In genomic region chr1:39902704-39903151, GRCm38 (mm10) we compare ENCODE assay signal across 8 mouse cellular contexts. TPM values are rescaled to one million over a fixed set of nuclear protein-coding genes. Genes with fewer than 3 reads are reported as not detected.
A peak's percentile ranks its signal among the peaks of the same experiment; 100 is the strongest.
DNase-seq lines count a peak whose midpoint lies in the region; TF ChIP-seq lines count a peak whose summit lies in the region.

No protein-coding gene starts in this region.

- 1% methylated on average over 3 of the region's 3 CpGs for WGBS in embryonic facial prominence, embryonic 10.5 days
- WGBS in heart, embryonic 10.5 days: 12% methylated on average over 3 of the region's 3 CpGs

- peak overlapping the region; percentile 97 for H3K4me3 ChIP-seq in embryonic facial prominence, embryonic 10.5 days
- peak overlapping the region; percentile 91 for H3K4me3 ChIP-seq in heart, embryonic 10.5 days
- H3K4me3 ChIP-seq in left cerebral cortex, adult 2 months: peak overlapping the region; percentile 69

- intact Hi-C loops in left cerebral cortex, adult 2 months (cut with DNase I): loop anchor here (2.0 to 5.0 kb wide), 3 partner anchors 35 to 252 kb away; partner anchors contain the start of gene Creg2

- H3K27ac ChIP-seq in embryonic facial prominence, embryonic 10.5 days (replicated peaks): peak overlapping the region; percentile 100
- peak overlapping the region; percentile 39; the same call in 1 of the 2 replicates for H3K27ac ChIP-seq in heart, embryonic 10.5 days
- peak overlapping the region; percentile 93 for H3K27ac ChIP-seq in left cerebral cortex, adult 2 months

- peaks cover 14% of the 10 kb centered on the region for H3K27me3 ChIP-seq in embryonic facial prominence, embryonic 10.5 days (replicated peaks; ENCODE audit: low read depth, poor library complexity, severe bottlenecking)
- no peaks in the 10 kb centered on the region for H3K27me3 ChIP-seq in heart, embryonic 10.5 days (ENCODE audit: insufficient read depth, poor library complexity, severe bottlenecking)

- no peak for TF ChIP-seq CTCF in left cerebral cortex, adult 2 months (IDR thresholded peaks at IDR 0.05)

- no peaks in the 10 kb centered on the region for H3K9me3 ChIP-seq in embryonic facial prominence, embryonic 10.5 days
- H3K9me3 ChIP-seq in heart, embryonic 10.5 days: no peaks in the 10 kb centered on the region

- peaks cover 50% of the 10 kb centered on the region for H3K36me3 ChIP-seq in embryonic facial prominence, embryonic 10.5 days (replicated peaks)
- H3K36me3 ChIP-seq in heart, embryonic 10.5 days: peaks cover 11% of the 10 kb centered on the region; the same call in 1 of the 2 replicates

- H3K4me1 ChIP-seq in embryonic facial prominence, embryonic 10.5 days: peaks cover 66% of the 10 kb centered on the region
- peaks cover 67% of the 10 kb centered on the region for H3K4me1 ChIP-seq in heart, embryonic 10.5 days

- DNase-seq in kidney, adult 9 months: peak; percentile 23
- no peak for DNase-seq in kidney, postnatal 36 days
- peak; percentile 92 for DNase-seq in NIH3T3 (ENCODE audit: low read depth)
- peak; percentile 56 for DNase-seq in embryonic facial prominence, embryonic 10.5 days (ENCODE audit: low spot score)
- DNase-seq in heart, embryonic 10.5 days (ENCODE audit: low spot score): no peak
- no peak for DNase-seq in left cerebral cortex, adult 2 months (ENCODE audit: extremely low spot score in 1 of 2, low spot score in 2 of 2)
- peak; percentile 49 for DNase-seq in mesoderm, embryonic 11.5 days (ENCODE audit: low read depth, low spot score)
- DNase-seq in testis, postnatal 14 days (ENCODE audit: low spot score): peak; percentile 22

RNA-seq across cellular contexts. Expression of gene Map4k4, which starts 2.0 kb away (rescaled TPM):
- polyA plus RNA-seq in embryonic facial prominence, embryonic 10.5 days (2016; fragmentation: Nextera tagmentation; extraction: Ambion mirVana): 37.6 and 41.4 TPM in 2 replicates
- 19.0 and 24.7 TPM in 2 replicates for polyA plus RNA-seq in heart, embryonic 10.5 days (2016; fragmentation: Nextera tagmentation; extraction: Ambion mirVana)
- 100 to 1,000 TPM in 1 of 2 experiments, 10 to 100 TPM in 1; 98.8 to 114 TPM for total RNA-seq in left cerebral cortex, adult 2 months (2021)

Comparison
In these comparisons a context has a peak if more than half of its experiments do, and no peak if none do; other contexts are left out.
1. DNase-seq: peak in kidney, adult 9 months (single experiment), NIH3T3 (single experiment), embryonic facial prominence, embryonic 10.5 days (single experiment), mesoderm, embryonic 11.5 days (single experiment) and testis, postnatal 14 days (single experiment); none in kidney, postnatal 36 days (0 of 2), heart, embryonic 10.5 days (single experiment) and left cerebral cortex, adult 2 months (0 of 2).
2. H3K27ac ChIP-seq: peak in every context shown above with its lines; median percentile 100 in embryonic facial prominence, embryonic 10.5 days; 93 in left cerebral cortex, adult 2 months; 39 in heart, embryonic 10.5 days.
3. Peak in every context shown above with its lines, with median percentiles within 50 percentile points of each other: H3K4me3 ChIP-seq.